Mouse (Mus musculus): ENCODE data around the gene Dync1h1. TPM values are rescaled to one million over a fixed set of nuclear protein-coding genes. Genes with fewer than 3 reads are reported as not detected.
A peak's percentile ranks its signal among the peaks of the same experiment; 100 is the strongest.

Dync1h1 gene
- polyA plus RNA-seq, 1 experiment from 2014 or later, result 32.5 TPM

GRCm38 (mm10) chr12:110600225-110600991 lies 844 bp upstream of the Dync1h1 start:
- H3K4me2 ChIP-seq (ENCODE audit: low read depth, low read length), result peak overlapping the region; percentile 90
- 54% methylated on average over 13 of the region's 13 CpGs for WGBS
- H3K9ac ChIP-seq (ENCODE audit: low read depth, low read length), result peak overlapping the region; percentile 48; the same call in 1 of the 2 replicates
- no peaks in the 10 kb centered on the region for H3K27me3 ChIP-seq (replicated peaks; ENCODE audit: control insufficient read depth, insufficient read depth, low read length)
- H3K36me3 ChIP-seq (ENCODE audit: control insufficient read depth, insufficient read depth, low read length), result no peaks in the 10 kb centered on the region
- peak; percentile 5 for ATAC-seq
- no peaks in the 10 kb centered on the region for H3K9me3 ChIP-seq (ENCODE audit: control insufficient read depth, low read length)
- H3K4me3 ChIP-seq (ENCODE audit: low read length), result peak overlapping the region; percentile 99
- no peak overlapping the region for H3K27ac ChIP-seq (ENCODE audit: low read length)
- peaks cover 19% of the 10 kb centered on the region for H3K4me1 ChIP-seq (ENCODE audit: control insufficient read depth, insufficient read depth, low read length)

- Histone ChIP-seq H3K36me3 (ENCODE audit: control insufficient read depth, insufficient read depth, low read length) (no peaks in the 10 kb centered on the region), H3K4me3 (ENCODE audit: low read length) (no peak overlapping the region), H3K27ac (ENCODE audit: low read length) (no peak overlapping the region), H3K9me3 (ENCODE audit: control insufficient read depth, low read length) (no peaks in the 10 kb centered on the region), H3K4me1 (ENCODE audit: control insufficient read depth, insufficient read depth, low read length) (peaks cover 24% of the 10 kb centered on the region), H3K4me2 (ENCODE audit: low read depth, low read length) (no peak overlapping the region), H3K27me3 (replicated peaks; ENCODE audit: control insufficient read depth, insufficient read depth, low read length) (no peaks in the 10 kb centered on the region), H3K9ac (ENCODE audit: low read depth, low read length) (no peak overlapping the region)
- 83% methylated on average over 3 of the region's 3 CpGs for WGBS
- no peak for ATAC-seq
These were observed 4.9 kb downstream of the Dync1h1 start for GRCm38 (mm10) chr12:110606161-110606560.

GRCm38 (mm10) chr12:110606676-110607075 lies 5.4 kb downstream of the Dync1h1 start:
- Histone ChIP-seq H3K27me3 (replicated peaks; ENCODE audit: control insufficient read depth, insufficient read depth, low read length) (no peaks in the 10 kb centered on the region), H3K36me3 (ENCODE audit: control insufficient read depth, insufficient read depth, low read length) (no peaks in the 10 kb centered on the region), H3K9me3 (ENCODE audit: control insufficient read depth, low read length) (no peaks in the 10 kb centered on the region), H3K9ac (ENCODE audit: low read depth, low read length) (no peak overlapping the region), H3K4me1 (ENCODE audit: control insufficient read depth, insufficient read depth, low read length) (peaks cover 24% of the 10 kb centered on the region), H3K27ac (ENCODE audit: low read length) (no peak overlapping the region), H3K4me2 (ENCODE audit: low read depth, low read length) (no peak overlapping the region), H3K4me3 (ENCODE audit: low read length) (no peak overlapping the region)
- ATAC-seq, result no peak
- 94% methylated on average over 2 of the region's 2 CpGs for WGBS

- Histone ChIP-seq H3K27me3 (replicated peaks; ENCODE audit: control insufficient read depth, insufficient read depth, low read length) (no peaks in the 10 kb centered on the region), H3K9me3 (ENCODE audit: control insufficient read depth, low read length) (no peaks in the 10 kb centered on the region), H3K4me3 (ENCODE audit: low read length) (no peak overlapping the region), H3K27ac (ENCODE audit: low read length) (peak overlapping the region; percentile 58), H3K9ac (ENCODE audit: low read depth, low read length) (peak overlapping the region; percentile 35; the same call in 1 of the 2 replicates), H3K4me2 (ENCODE audit: low read depth, low read length) (no peak overlapping the region), H3K4me1 (ENCODE audit: control insufficient read depth, insufficient read depth, low read length) (peaks cover 15% of the 10 kb centered on the region), H3K36me3 (ENCODE audit: control insufficient read depth, insufficient read depth, low read length) (no peaks in the 10 kb centered on the region)
- peak; percentile 95 for ATAC-seq
- WGBS, result 45% methylated on average over 11 of the region's 11 CpGs
These were observed 7.4 kb downstream of the Dync1h1 start for GRCm38 (mm10) chr12:110608460-110609152.

GRCm38 (mm10) chr12:110609153-110609497 lies 7.9 kb downstream of the Dync1h1 start:
- Histone ChIP-seq H3K4me2 (ENCODE audit: low read depth, low read length) (no peak overlapping the region), H3K36me3 (ENCODE audit: control insufficient read depth, insufficient read depth, low read length) (peaks cover 3% of the 10 kb centered on the region; the same call in 1 of the 2 replicates), H3K9ac (ENCODE audit: low read depth, low read length) (peak overlapping the region; percentile 35; the same call in 1 of the 2 replicates), H3K4me1 (ENCODE audit: control insufficient read depth, insufficient read depth, low read length) (peaks cover 11% of the 10 kb centered on the region), H3K27ac (ENCODE audit: low read length) (peak overlapping the region; percentile 58), H3K4me3 (ENCODE audit: low read length) (no peak overlapping the region), H3K9me3 (ENCODE audit: control insufficient read depth, low read length) (no peaks in the 10 kb centered on the region), H3K27me3 (replicated peaks; ENCODE audit: control insufficient read depth, insufficient read depth, low read length) (no peaks in the 10 kb centered on the region)
- no peak for ATAC-seq
- WGBS, result 69% methylated on average over 9 of the region's 9 CpGs

GRCm38 (mm10) chr12:110610713-110611112 lies 9.5 kb downstream of the Dync1h1 start:
- 91% methylated on average over 2 of the region's 2 CpGs for WGBS
- Histone ChIP-seq H3K4me2 (ENCODE audit: low read depth, low read length) (no peak overlapping the region), H3K4me1 (ENCODE audit: control insufficient read depth, insufficient read depth, low read length) (peaks cover 11% of the 10 kb centered on the region), H3K4me3 (ENCODE audit: low read length) (no peak overlapping the region), H3K27ac (ENCODE audit: low read length) (no peak overlapping the region), H3K9ac (ENCODE audit: low read depth, low read length) (no peak overlapping the region), H3K36me3 (ENCODE audit: control insufficient read depth, insufficient read depth, low read length) (peaks cover 14% of the 10 kb centered on the region), H3K27me3 (replicated peaks; ENCODE audit: control insufficient read depth, insufficient read depth, low read length) (no peaks in the 10 kb centered on the region), H3K9me3 (ENCODE audit: control insufficient read depth, low read length) (no peaks in the 10 kb centered on the region)
- ATAC-seq, result no peak

GRCm38 (mm10) chr12:110630056-110630455 lies 28.8 kb downstream of the Dync1h1 start:
- 93% methylated on average over 11 of the region's 11 CpGs for WGBS

GRCm38 (mm10) chr12:110636293-110636692 lies 35.0 kb downstream of the Dync1h1 start:
- Histone ChIP-seq H3K4me3 (ENCODE audit: low read length) (no peak overlapping the region), H3K9ac (ENCODE audit: low read depth, low read length) (no peak overlapping the region), H3K27ac (ENCODE audit: low read length) (no peak overlapping the region), H3K9me3 (ENCODE audit: control insufficient read depth, low read length) (no peaks in the 10 kb centered on the region), H3K27me3 (replicated peaks; ENCODE audit: control insufficient read depth, insufficient read depth, low read length) (no peaks in the 10 kb centered on the region), H3K36me3 (ENCODE audit: control insufficient read depth, insufficient read depth, low read length) (peaks cover 42% of the 10 kb centered on the region), H3K4me1 (ENCODE audit: control insufficient read depth, insufficient read depth, low read length) (no peaks in the 10 kb centered on the region), H3K4me2 (ENCODE audit: low read depth, low read length) (no peak overlapping the region)
- 94% methylated on average over 12 of the region's 12 CpGs for WGBS
- ATAC-seq, result no peak

More at GRCm38 (mm10) chr12:110630056-110630455, 28.8 kb downstream of the Dync1h1 start:
- Histone ChIP-seq H3K36me3 (ENCODE audit: control insufficient read depth, insufficient read depth, low read length) (peaks cover 40% of the 10 kb centered on the region), H3K4me2 (ENCODE audit: low read depth, low read length) (no peak overlapping the region), H3K27ac (ENCODE audit: low read length) (no peak overlapping the region), H3K27me3 (replicated peaks; ENCODE audit: control insufficient read depth, insufficient read depth, low read length) (no peaks in the 10 kb centered on the region), H3K9me3 (ENCODE audit: control insufficient read depth, low read length) (no peaks in the 10 kb centered on the region), H3K4me3 (ENCODE audit: low read length) (no peak overlapping the region), H3K9ac (ENCODE audit: low read depth, low read length) (no peak overlapping the region), H3K4me1 (ENCODE audit: control insufficient read depth, insufficient read depth, low read length) (no peaks in the 10 kb centered on the region)
- ATAC-seq, result no peak

- 82% methylated on average over 13 of the region's 13 CpGs for WGBS
- Histone ChIP-seq H3K9me3 (ENCODE audit: control insufficient read depth, low read length) (no peaks in the 10 kb centered on the region), H3K4me3 (ENCODE audit: low read length) (no peak overlapping the region), H3K36me3 (ENCODE audit: control insufficient read depth, insufficient read depth, low read length) (peaks cover 50% of the 10 kb centered on the region), H3K27me3 (replicated peaks; ENCODE audit: control insufficient read depth, insufficient read depth, low read length) (no peaks in the 10 kb centered on the region), H3K27ac (ENCODE audit: low read length) (peak overlapping the region; percentile 9; the same call in 1 of the 2 replicates), H3K4me2 (ENCODE audit: low read depth, low read length) (no peak overlapping the region), H3K4me1 (ENCODE audit: control insufficient read depth, insufficient read depth, low read length) (no peaks in the 10 kb centered on the region), H3K9ac (ENCODE audit: low read depth, low read length) (no peak overlapping the region)
- peak; percentile 89 for ATAC-seq
These were observed 36.4 kb downstream of the Dync1h1 start for GRCm38 (mm10) chr12:110637507-110638114.
